Mouse (Mus musculus) spleen, postnatal 14 days (tissue): ENCODE results near the gene Scgb2b3.

Experiments
- DNase-seq, 2 experiments: peaks; one replicate each; pipeline ENCODE4 v3.0.0; 2021 to 2022; ENCODE audit warnings: low spot score in 2 of 2

The Scgb2b3 gene

GRCm38 (mm10) chr7:31362022-31362560, at the start of gene Scgb2b3:
TSS of gene Scgb2b3 (minus strand) at chr7:31362072.
- DNase-seq = no peak

- DNase-seq = no peak
Measured at GRCm38 (mm10) chr7:31375292-31375691, 13.4 kb upstream of the Scgb2b3 start, which contains the start of gene Scgb1b3. TSS of gene Scgb1b3 (plus strand) at chr7:31375592.
